Mouse (Mus musculus): ENCODE data around the gene Btf3l4.

- no peak for TF ChIP-seq POLR2A (IDR thresholded peaks at IDR 0.05; ENCODE audit: extremely low read depth, insufficient read depth, low read length)
- TF ChIP-seq CTCF (IDR thresholded peaks at IDR 0.05; ENCODE audit: extremely low read depth, insufficient read depth, low read length): no peak
These were observed 7.3 kb downstream of the Btf3l4 start for GRCm38 (mm10) chr4:108826096-108826495.
